Mouse (Mus musculus) heart, postnatal 0 days (tissue): Measurements from ENCODE around the gene Med13l. TPM values are rescaled to one million over a fixed set of nuclear protein-coding genes. Genes with fewer than 3 reads are reported as not detected.

Experiments
- ATAC-seq: fragments of 200-750 bp; cut with Nextera tagmentation; 2 replicates; pipeline ENCODE4 v1.8.0; 2017; ENCODE audit warnings: low read depth, moderate number of reproducible peaks, moderate library complexity; ENCODE audit not compliant: insufficient read depth
- DNase-seq: peaks from one replicate; pipeline ENCODE4 v3.0.0-alpha.2; 2016; ENCODE audit warnings: low spot score
- H3K27ac ChIP-seq: fragments of 300-500 bp; sonication (generic); 2 replicates; pipeline ENCODE4 v1.5.1; 2014; ENCODE audit warnings: low read depth, mild to moderate bottlenecking
- H3K27me3 ChIP-seq: fragments of 300-500 bp; sonication (generic); 2 replicates; pipeline ENCODE4 v1.6.1; 2014; ENCODE audit warnings: low read length, mixed read lengths; ENCODE audit not compliant: control insufficient read depth, insufficient read depth
- H3K36me3 ChIP-seq: fragments of 300-500 bp; sonication (generic); replicated peaks from 2 replicates; pipeline ENCODE4 v1.6.1; 2014; ENCODE audit warnings: low read length, mixed read lengths; ENCODE audit not compliant: control insufficient read depth, insufficient read depth
- H3K4me1 ChIP-seq: fragments of 300-500 bp; sonication (generic); 2 replicates; pipeline ENCODE4 v1.6.1; 2014; ENCODE audit warnings: antibody characterized with exemption; ENCODE audit not compliant: control insufficient read depth, insufficient read depth
- H3K4me2 ChIP-seq: fragments of 300-500 bp; sonication (generic); 2 replicates; pipeline ENCODE4 v1.6.1; 2014; ENCODE audit warnings: low read depth, mild to moderate bottlenecking, low read length, moderate library complexity
- H3K4me3 ChIP-seq: fragments of 300-500 bp; sonication (generic); 2 replicates; pipeline ENCODE4 v1.5.1; 2014; ENCODE audit warnings: low read depth, low read length
- H3K9ac ChIP-seq: fragments of 300-500 bp; sonication (generic); replicated peaks from 2 replicates; pipeline ENCODE4 v1.6.1; 2014; ENCODE audit warnings: low read depth, low read length, mixed read lengths
- H3K9me3 ChIP-seq: fragments of 300-500 bp; sonication (generic); replicated peaks from 2 replicates; pipeline ENCODE4 v1.6.1; 2016; ENCODE audit warnings: low read length; ENCODE audit not compliant: control insufficient read depth
- CTCF ChIP-seq: IDR thresholded peaks from 2 replicates; pipeline ENCODE4 v1.5.1; 2016; ENCODE audit warnings: antibody characterized with exemption, control low read depth, low read depth
- EP300 ChIP-seq: IDR thresholded peaks from 2 replicates; pipeline ENCODE4 v1.6.1; 2016; ENCODE audit warnings: antibody characterized with exemption, low read depth
- WGBS: fragments of 180-500 bp; shearing (Covaris S2); extraction: QIAGEN DNeasy Blood & Tissue Kit; methylation state at CpG from one replicate; pipeline ENCODE4 v1.1.7; 2014; 5-methylcytosine and 5-hydroxymethylcytosine counted together
- polyA plus RNA-seq: library from polyadenylated mRNA; unstranded; fragments of >200 nt; fragmentation: Nextera tagmentation; extraction: Ambion mirVana; gene quantifications from 2 replicates; pipeline ENCODE4 v1.2.1, GENCODE M21; 2015
- total RNA-seq: library from RNA; depleted of rRNA; stranded (reverse); fragments of >200 nt; gene quantifications from 2 replicates; pipeline ENCODE4 v1.2.3, GENCODE M21; 2014; ENCODE audit warnings: low replicate concordance

The Med13l gene
- total and polyA plus RNA-seq, 2 experiments from 2014 or later = 5.2 to 11.4 TPM

GRCm38 (mm10) chr5:118596452-118597092, 36.1 kb downstream of the Med13l start:
- 70% methylated on average over 15 of the region's 15 CpGs for WGBS
- peaks cover 27% of the 10 kb centered on the region for H3K4me1 ChIP-seq

GRCm38 (mm10) chr5:118598601-118599000, 38.1 kb downstream of the Med13l start:
- no peak overlapping the region for H3K27ac ChIP-seq
- H3K9ac ChIP-seq = no peak overlapping the region
- no peak for ATAC-seq
- peaks cover 29% of the 10 kb centered on the region for H3K4me1 ChIP-seq
- WGBS = 77% methylated on average over 6 of the region's 6 CpGs
- no peak for DNase-seq
- H3K27me3 ChIP-seq = no peaks in the 10 kb centered on the region
- H3K4me3 ChIP-seq = no peak overlapping the region
- no peak for TF ChIP-seq CTCF
- no peaks in the 10 kb centered on the region for H3K9me3 ChIP-seq
- H3K4me2 ChIP-seq = no peak overlapping the region
- H3K36me3 ChIP-seq = 0 out of 2 replicates have a peak, but pooled peaks cover 2% of the 10 kb centered on the region

More at GRCm38 (mm10) chr5:118596452-118597092, 36.1 kb downstream of the Med13l start:
- Histone ChIP-seq H3K4me2 (no peak overlapping the region), H3K36me3 (0 out of 2 replicates have a peak, but pooled peaks cover 2% of the 10 kb centered on the region), H3K4me3 (no peak overlapping the region), H3K9ac (no peak overlapping the region), H3K27me3 (no peaks in the 10 kb centered on the region), H3K9me3 (no peaks in the 10 kb centered on the region), H3K27ac (no peak overlapping the region)
- ATAC-seq = no peak
- DNase-seq = no peak
- no peak for TF ChIP-seq EP300
- no peak for TF ChIP-seq CTCF

- WGBS = 80% methylated on average over 4 of the region's 4 CpGs
- Histone ChIP-seq H3K27me3 (no peaks in the 10 kb centered on the region), H3K4me1 (peaks cover 29% of the 10 kb centered on the region), H3K4me3 (no peak overlapping the region), H3K9ac (no peak overlapping the region), H3K27ac (no peak overlapping the region), H3K4me2 (no peak overlapping the region), H3K36me3 (no peaks in the 10 kb centered on the region), H3K9me3 (no peaks in the 10 kb centered on the region)
- TF ChIP-seq CTCF (no peak), EP300 (no peak)
- DNase-seq (no peak), ATAC-seq (no peak)
These were observed 41.0 kb downstream of the Med13l start for GRCm38 (mm10) chr5:118601452-118601851.

GRCm38 (mm10) chr5:118602706-118603105, 42.2 kb downstream of the Med13l start:
- no peak overlapping the region for H3K4me2 ChIP-seq
- ATAC-seq (no peak), DNase-seq (no peak)
- WGBS = 54% methylated on average over 7 of the region's 7 CpGs
- no peaks in the 10 kb centered on the region for H3K27me3 ChIP-seq
- H3K36me3 ChIP-seq = no peaks in the 10 kb centered on the region
- H3K4me1 ChIP-seq = peaks cover 29% of the 10 kb centered on the region
- no peak overlapping the region for H3K27ac ChIP-seq
- no peak overlapping the region for H3K4me3 ChIP-seq
- no peaks in the 10 kb centered on the region for H3K9me3 ChIP-seq
- no peak for TF ChIP-seq CTCF
- no peak for TF ChIP-seq EP300
- no peak overlapping the region for H3K9ac ChIP-seq

- WGBS = 90% methylated on average over 11 of the region's 11 CpGs
- H3K4me1 ChIP-seq = peaks cover 16% of the 10 kb centered on the region
- ATAC-seq (no peak), DNase-seq (no peak)
- no peaks in the 10 kb centered on the region for H3K27me3 ChIP-seq
- H3K27ac ChIP-seq = no peak overlapping the region
- no peak overlapping the region for H3K4me2 ChIP-seq
- no peak overlapping the region for H3K9ac ChIP-seq
- no peak overlapping the region for H3K4me3 ChIP-seq
- H3K9me3 ChIP-seq = no peaks in the 10 kb centered on the region
- H3K36me3 ChIP-seq = no peaks in the 10 kb centered on the region
- TF ChIP-seq CTCF (no peak), EP300 (no peak)
These were observed 45.1 kb downstream of the Med13l start for GRCm38 (mm10) chr5:118605424-118606067.
